Mouse (Mus musculus) MEL (cell line): ENCODE data around the gene Socs5. TPM values are rescaled to one million over a fixed set of nuclear protein-coding genes. Genes with fewer than 3 reads are reported as not detected.

Experiments used
- DNase-seq: peaks from one replicate; pipeline ENCODE4 v3.0.0; 2011; ENCODE audit warnings: low read depth, low spot score
- H3K27ac ChIP-seq: 2 replicates; pipeline ENCODE4 v1.5.1; 2012; ENCODE audit warnings: low read depth, mild to moderate bottlenecking, control low read depth, low read length, moderate library complexity; ENCODE audit not compliant: control insufficient read depth
- H3K27me3 ChIP-seq, 2 experiments: fragments of 150-350 bp in 1 of 2; sonication (generic) in 1 of 2; 2 replicates each; pipeline ENCODE4 v1.6.1; 2012; ENCODE audit warnings: low read length in 2 of 2, mild to moderate bottlenecking in 2 of 2, improper control_type of control experiment in 1 of 2, moderate library complexity in 1 of 2; ENCODE audit not compliant: insufficient read depth in 2 of 2, control insufficient read depth in 1 of 2
- H3K36me3 ChIP-seq, 2 experiments: 2 replicates each; pipeline ENCODE4 v1.6.1; 2012 to 2014; ENCODE audit warnings: low read length in 2 of 2, improper control_type of control experiment in 1 of 2, inconsistent platforms in 1 of 2, mild to moderate bottlenecking in 1 of 2; ENCODE audit not compliant: insufficient read depth in 2 of 2, control insufficient read depth in 1 of 2
- H3K4me1 ChIP-seq, 2 experiments: fragments of 150-350 bp in 1 of 2; sonication (generic) in 1 of 2; 2 replicates each; pipeline ENCODE4 v1.6.1; 2012; ENCODE audit warnings: low read length in 2 of 2, improper control_type of control experiment in 1 of 2, mild to moderate bottlenecking in 1 of 2; ENCODE audit not compliant: insufficient read depth in 2 of 2, control insufficient read depth in 1 of 2
- H3K4me3 ChIP-seq, 2 experiments: fragments of 150-350 bp in 1 of 2; sonication (generic) in 1 of 2; 2 replicates each; pipeline ENCODE4 v1.5.1; 2012; ENCODE audit warnings: low read depth in 2 of 2, low read length in 2 of 2, mild to moderate bottlenecking in 2 of 2, moderate library complexity in 2 of 2, control low read depth in 1 of 2, improper control_type of control experiment in 1 of 2; ENCODE audit not compliant: control insufficient read depth in 1 of 2, insufficient read depth in 1 of 2
- H3K79me2 ChIP-seq: 2 replicates; pipeline ENCODE4 v1.6.1; 2012; ENCODE audit warnings: mild to moderate bottlenecking, low read length, moderate library complexity; ENCODE audit not compliant: control insufficient read depth, poor library complexity, insufficient read depth
- H3K9ac ChIP-seq: 2 replicates; pipeline ENCODE4 v1.6.1; 2012; ENCODE audit warnings: low read depth, mild to moderate bottlenecking, control low read depth, low read length, moderate library complexity; ENCODE audit not compliant: control insufficient read depth, poor library complexity, severe bottlenecking
- H3K9me3 ChIP-seq: fragments of 150-350 bp; sonication (generic); replicated peaks from 2 replicates; pipeline ENCODE4 v1.6.1; 2012; ENCODE audit warnings: mild to moderate bottlenecking, low read length, improper control_type of control experiment, moderate library complexity; ENCODE audit not compliant: insufficient read depth
- BHLHE40 ChIP-seq: IDR thresholded peaks from 2 replicates; pipeline ENCODE4 v1.6.1; 2012; ENCODE audit warnings: low read depth, mild to moderate bottlenecking, inconsistent platforms, low read length, improper control_type of control experiment, borderline replicate concordance
- CHD1 ChIP-seq: IDR thresholded peaks from 2 replicates; pipeline ENCODE4 v1.6.1; 2012; ENCODE audit warnings: low read depth, mild to moderate bottlenecking, inconsistent platforms, low read length, improper control_type of control experiment
- CHD2 ChIP-seq: IDR thresholded peaks from 2 replicates; pipeline ENCODE4 v1.6.1; 2011; ENCODE audit warnings: low read length, improper control_type of control experiment
- CTCF ChIP-seq, 3 experiments: IDR thresholded peaks in 2 of 3; conservative IDR thresholded peaks in 1 of 3; 2 replicates each; pipeline ENCODE4 v1.5.1; 2011 to 2012; ENCODE audit warnings: low read length in 3 of 3, low read depth in 2 of 3, mild to moderate bottlenecking in 2 of 3, improper control_type of control experiment in 1 of 3, inconsistent platforms in 1 of 3, mixed read lengths in 1 of 3, moderate library complexity in 1 of 3; ENCODE audit not compliant: control insufficient read depth in 1 of 3, insufficient read depth in 1 of 3, poor library complexity in 1 of 3, severe bottlenecking in 1 of 3
- E2F4 ChIP-seq: IDR thresholded peaks from 2 replicates; pipeline ENCODE4 v1.6.1; 2011; ENCODE audit warnings: low read depth, low read length, improper control_type of control experiment, borderline replicate concordance
- ELF1 ChIP-seq: IDR thresholded peaks from 2 replicates; pipeline ENCODE4 v1.6.1; 2014; ENCODE audit warnings: low read depth, mild to moderate bottlenecking, inconsistent platforms, low read length, improper control_type of control experiment, moderate library complexity
- EP300 ChIP-seq, 2 experiments: IDR thresholded peaks; 2 replicates each; pipeline ENCODE4 v1.6.1; 2011; ENCODE audit warnings: improper control_type of control experiment in 2 of 2, low read length in 2 of 2, low read depth in 1 of 2, mild to moderate bottlenecking in 1 of 2
- ETS1 ChIP-seq: IDR thresholded peaks from 2 replicates; pipeline ENCODE4 v1.6.1; 2012; ENCODE audit warnings: low read depth, mild to moderate bottlenecking, inconsistent platforms, low read length, improper control_type of control experiment, moderate library complexity
- GABPA ChIP-seq: IDR thresholded peaks from 2 replicates; pipeline ENCODE4 v1.6.1; 2012; ENCODE audit warnings: low read depth, mild to moderate bottlenecking, inconsistent platforms, low read length, improper control_type of control experiment, moderate library complexity
- HCFC1 ChIP-seq: IDR thresholded peaks from 2 replicates; pipeline ENCODE4 v1.6.1; 2012; ENCODE audit warnings: low read depth, mild to moderate bottlenecking, inconsistent platforms, low read length, improper control_type of control experiment, moderate library complexity
- JUND ChIP-seq: IDR thresholded peaks from 2 replicates; pipeline ENCODE4 v1.6.1; 2011; ENCODE audit warnings: low read depth, mild to moderate bottlenecking, improper control_type of control experiment, low read length
- MAFK ChIP-seq: IDR thresholded peaks from 2 replicates; pipeline ENCODE4 v1.6.1; 2011; ENCODE audit warnings: low read depth, mild to moderate bottlenecking, low read length, improper control_type of control experiment, borderline replicate concordance
- MAX ChIP-seq: IDR thresholded peaks from 2 replicates; pipeline ENCODE4 v1.6.1; 2011; ENCODE audit warnings: low read length, improper control_type of control experiment
- MEF2A ChIP-seq: IDR thresholded peaks from 2 replicates; pipeline ENCODE4 v1.6.1; 2014; ENCODE audit warnings: low read depth, mild to moderate bottlenecking, inconsistent platforms, low read length, improper control_type of control experiment; ENCODE audit not compliant: poor library complexity, insufficient replicate concordance, severe bottlenecking; ENCODE audit errors: extremely low read depth
- MXI1 ChIP-seq: IDR thresholded peaks from 2 replicates; pipeline ENCODE4 v1.6.1; 2011; ENCODE audit warnings: mild to moderate bottlenecking, low read depth, low read length, improper control_type of control experiment
- MYC ChIP-seq: IDR thresholded peaks from 2 replicates; pipeline ENCODE4 v1.6.1; 2011; ENCODE audit warnings: low read depth, mild to moderate bottlenecking, low read length, improper control_type of control experiment, moderate library complexity
- NELFE ChIP-seq: IDR thresholded peaks from 2 replicates; pipeline ENCODE4 v1.6.1; 2011; ENCODE audit warnings: low read depth, low read length, improper control_type of control experiment
- POLR2A ChIP-seq, 2 experiments: IDR thresholded peaks; 2 replicates each; pipeline ENCODE4 v1.6.1; 2011 to 2012; ENCODE audit warnings: low read length in 2 of 2, mild to moderate bottlenecking in 2 of 2, control low read depth in 1 of 2, improper control_type of control experiment in 1 of 2, low read depth in 1 of 2, moderate library complexity in 1 of 2; ENCODE audit not compliant: control insufficient read depth in 1 of 2, insufficient read depth in 1 of 2, poor library complexity in 1 of 2
- POLR2AphosphoS2 ChIP-seq: IDR thresholded peaks from 2 replicates; pipeline ENCODE4 v1.6.1; 2011; ENCODE audit warnings: low read length, improper control_type of control experiment
- RAD21 ChIP-seq: IDR thresholded peaks from 2 replicates; pipeline ENCODE4 v1.6.1; 2011; ENCODE audit warnings: mild to moderate bottlenecking, low read depth, low read length, improper control_type of control experiment
- RCOR1 ChIP-seq: IDR thresholded peaks from 2 replicates; pipeline ENCODE4 v1.6.1; 2012; ENCODE audit warnings: low read depth, mild to moderate bottlenecking, inconsistent platforms, low read length, improper control_type of control experiment
- SIN3A ChIP-seq: IDR thresholded peaks from 2 replicates; pipeline ENCODE4 v1.6.1; 2012; ENCODE audit warnings: low read length, improper control_type of control experiment, inconsistent platforms
- TBP ChIP-seq: IDR thresholded peaks from 2 replicates; pipeline ENCODE4 v1.8.0; 2011; ENCODE audit warnings: low read depth, low read length, improper control_type of control experiment
- TCF12 ChIP-seq: IDR thresholded peaks from 2 replicates; pipeline ENCODE4 v1.6.1; 2014; ENCODE audit warnings: low read depth, mild to moderate bottlenecking, inconsistent platforms, low read length, improper control_type of control experiment, moderate library complexity
- UBTF ChIP-seq: IDR thresholded peaks from 2 replicates; pipeline ENCODE4 v1.6.1; 2012; ENCODE audit warnings: low read depth, mild to moderate bottlenecking, inconsistent platforms, low read length, improper control_type of control experiment, moderate library complexity, borderline replicate concordance; ENCODE audit not compliant: insufficient read depth
- USF1 ChIP-seq: IDR thresholded peaks from 2 replicates; pipeline ENCODE4 v1.6.1; 2014; ENCODE audit warnings: low read depth, mild to moderate bottlenecking, inconsistent platforms, low read length, improper control_type of control experiment, moderate library complexity
- USF2 ChIP-seq, 2 experiments: IDR thresholded peaks; 2 replicates each; pipeline ENCODE4 v1.6.1; 2011 to 2012; ENCODE audit warnings: improper control_type of control experiment in 2 of 2, low read length in 2 of 2, borderline replicate concordance in 1 of 2, inconsistent platforms in 1 of 2, low read depth in 1 of 2, mild to moderate bottlenecking in 1 of 2; ENCODE audit not compliant: insufficient read depth in 1 of 2
- ZKSCAN1 ChIP-seq: IDR thresholded peaks from 2 replicates; pipeline ENCODE4 v1.6.1; 2012; ENCODE audit warnings: low read depth, mild to moderate bottlenecking, inconsistent platforms, low read length, improper control_type of control experiment, moderate library complexity
- ZMIZ1 ChIP-seq: IDR thresholded peaks from 2 replicates; pipeline ENCODE4 v1.6.1; 2012; ENCODE audit warnings: low read depth, mild to moderate bottlenecking, inconsistent platforms, low read length, improper control_type of control experiment, moderate library complexity
- ZNF384 ChIP-seq: IDR thresholded peaks from 2 replicates; pipeline ENCODE4 v1.6.1; 2012; ENCODE audit warnings: low read depth, mild to moderate bottlenecking, inconsistent platforms, low read length, improper control_type of control experiment
- polyA plus RNA-seq, 2 experiments: library from polyadenylated mRNA; stranded (reverse) in 1 of 2; unstranded in 1 of 2; fragments of >175 nt in 1 of 2; fragments of >200 nt in 1 of 2; gene quantifications; 2 replicates each; pipeline versions ENCODE4 v1.2.1 to v1.2.4; 2012; ENCODE audit warnings: low replicate concordance in 2 of 2, low read depth in 1 of 2; ENCODE audit not compliant: insufficient read length in 2 of 2, insufficient read depth in 1 of 2, missing spikeins in 1 of 2
- total RNA-seq: library from RNA; depleted of rRNA; stranded (reverse); fragments of 300-350 nt; gene quantifications from 2 replicates; pipeline ENCODE4 v1.2.3, GENCODE M21; 2012

Socs5 gene
- total and polyA plus RNA-seq, 3 experiments: 6.4 to 9.7 TPM; not detected in 1

GRCm38 (mm10) chr17:87157739-87158138, 50.3 kb downstream of the Socs5 start:
- H3K36me3 ChIP-seq: peaks cover 0 to 16% of the 10 kb centered on the region in 2 experiments; a peak in 2 of 4 replicates
- TF ChIP-seq EP300 (IDR thresholded peaks at IDR 0.05; ENCODE audit: low read depth in 1 of 2, low read length in 2 of 2): 0 out of 4 replicates have a peak, but pooled peaks of 1 of the 2 experiments have one; percentile 20
- no peak for TF ChIP-seq RAD21
- TF ChIP-seq NELFE: peak; percentile 75
- no peak for TF ChIP-seq CHD1
- TF ChIP-seq MXI1: 0 out of 2 replicates have a peak, but pooled peaks have one; percentile 34
- peak; percentile 37 to 79; a peak in 2 of 4 replicates for TF ChIP-seq POLR2A (IDR thresholded peaks at IDR 0.05; ENCODE audit: control insufficient read depth in 1 of 2, insufficient read depth in 1 of 2, low read depth in 1 of 2, low read length in 2 of 2, poor library complexity in 1 of 2)
- peak; percentile 70 for TF ChIP-seq ELF1
- TF ChIP-seq E2F4: no peak
- no peak for TF ChIP-seq MYC
- 0 out of 2 replicates have a peak, but pooled peaks have one; percentile 3 for TF ChIP-seq RCOR1
- TF ChIP-seq BHLHE40: no peak
- TF ChIP-seq POLR2AphosphoS2: peak; percentile 77; the same call in 1 of the 2 replicates
- 0 out of 2 replicates have a peak, but pooled peaks have one; percentile 21 for TF ChIP-seq TCF12
- peak; percentile 58; the same call in 1 of the 2 replicates for TF ChIP-seq ZMIZ1
- TF ChIP-seq HCFC1: peak; percentile 82
- TF ChIP-seq MAX: peak; percentile 60
- peak; percentile 75 for TF ChIP-seq TBP
- no peak for TF ChIP-seq CHD2
- TF ChIP-seq ETS1: peak; percentile 41; the same call in 1 of the 2 replicates
- peak; percentile 64 for TF ChIP-seq SIN3A
- 0 out of 2 replicates have a peak overlapping the region, but pooled peaks have one; percentile 25 for H3K27ac ChIP-seq
- no peaks in the 10 kb centered on the region; the same call in 1 of the 2 replicates for H3K79me2 ChIP-seq
- H3K9ac ChIP-seq: peak overlapping the region; percentile 60
- H3K27me3 ChIP-seq: peaks cover 0 to 1% of the 10 kb centered on the region in 2 experiments; a peak in 2 of 4 replicates
- H3K9me3 ChIP-seq: no peaks in the 10 kb centered on the region
- peak; percentile 92 for DNase-seq
- peaks cover 0 to 25% of the 10 kb centered on the region in 2 experiments; a peak in 3 of 4 replicates for H3K4me1 ChIP-seq
- peak overlapping the region; percentile 51 to 52 for H3K4me3 ChIP-seq

- peak overlapping the region; percentile 60; the same call in 1 of the 2 replicates for H3K9ac ChIP-seq
- no peaks in the 10 kb centered on the region; the same call in 1 of the 2 replicates for H3K79me2 ChIP-seq
- peak overlapping the region; percentile 51 to 52 for H3K4me3 ChIP-seq
- peaks cover 0 to 3% of the 10 kb centered on the region in 2 experiments; a peak in 3 of 4 replicates for H3K27me3 ChIP-seq
- H3K9me3 ChIP-seq: no peaks in the 10 kb centered on the region
- peaks cover 0 to 25% of the 10 kb centered on the region in 2 experiments; a peak in 3 of 4 replicates for H3K4me1 ChIP-seq
- no peak overlapping the region for H3K27ac ChIP-seq
- peak; percentile 48 for DNase-seq
- H3K36me3 ChIP-seq: peaks cover 0 to 16% of the 10 kb centered on the region in 2 experiments; a peak in 2 of 4 replicates
- no peak for TF ChIP-seq GABPA
- TF ChIP-seq UBTF: no peak
- TF ChIP-seq USF2 (IDR thresholded peaks at IDR 0.05; ENCODE audit: borderline replicate concordance in 1 of 2, insufficient read depth in 1 of 2, low read depth in 1 of 2, low read length in 2 of 2): no peak
- no peak for TF ChIP-seq TBP
- no peak for TF ChIP-seq CTCF (IDR thresholded peaks at IDR 0.05 in 2 of 3, conservative IDR thresholded peaks at IDR 0.05 in 1 of 3; ENCODE audit: control insufficient read depth in 1 of 3, insufficient read depth in 1 of 3, low read depth in 2 of 3, low read length in 3 of 3, poor library complexity in 1 of 3, severe bottlenecking in 1 of 3)
- TF ChIP-seq RCOR1: peak; percentile 81
- TF ChIP-seq USF1: no peak
- no peak for TF ChIP-seq MAFK
- peak; percentile 90 for TF ChIP-seq TCF12
- no peak for TF ChIP-seq ZNF384
- TF ChIP-seq POLR2AphosphoS2: no peak
- no peak for TF ChIP-seq JUND
- peak; percentile 68 for TF ChIP-seq ETS1
- no peak for TF ChIP-seq POLR2A (IDR thresholded peaks at IDR 0.05; ENCODE audit: control insufficient read depth in 1 of 2, insufficient read depth in 1 of 2, low read depth in 1 of 2, low read length in 2 of 2, poor library complexity in 1 of 2)
- no peak for TF ChIP-seq MEF2A
- TF ChIP-seq ZKSCAN1: no peak
Observed at GRCm38 (mm10) chr17:87158597-87158996, 51.1 kb downstream of the Socs5 start.
